Mouse (Mus musculus): Measurements from ENCODE around the gene Myoz1. TPM values are rescaled to one million over a fixed set of nuclear protein-coding genes. Genes with fewer than 3 reads are reported as not detected.
"Not testable (repeated sequence)": the region's sequence is repeated elsewhere in the genome, so short reads cannot be mapped to it uniquely, and the experiment has no call there.

Gene Myoz1
- polyA plus RNA-seq, 1 experiment from 2014 or later = not detected

DNA sequence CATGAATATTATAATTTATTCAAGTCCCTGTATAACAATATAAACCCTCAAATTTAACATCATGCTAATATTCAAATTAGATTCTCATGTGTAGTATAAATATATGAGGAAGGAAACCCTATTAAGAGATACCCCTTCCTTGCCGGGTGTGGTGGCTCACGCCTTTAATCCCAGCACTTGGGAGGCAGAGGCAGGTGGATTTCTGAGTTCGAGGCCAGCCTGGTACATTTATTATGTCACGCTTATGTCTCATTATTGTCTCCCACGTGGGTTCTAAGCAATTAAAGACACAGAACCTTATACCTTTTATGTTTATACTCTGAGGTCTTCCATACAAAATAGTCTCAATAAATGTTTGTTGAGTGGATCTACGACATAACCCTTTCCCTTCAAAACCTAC, 17.6 kb downstream of the Myoz1 start:
- ATAC-seq (ENCODE audit: low FRiP score) (no peak), DNase-seq (ENCODE audit: low spot score) (no peak)
- H3K4me1 ChIP-seq (replicated peaks; ENCODE audit: control insufficient read depth, insufficient read depth, low read length) = no peaks in the 10 kb centered on the region
- H3K36me3 ChIP-seq (ENCODE audit: control insufficient read depth, insufficient read depth, low read length) = no peaks in the 10 kb centered on the region
- H3K4me3 ChIP-seq (ENCODE audit: low read depth, low read length) = no peak overlapping the region
- WGBS = 94% methylated on average over 6 of the region's 6 CpGs
- H3K4me2 ChIP-seq (replicated peaks; ENCODE audit: low read depth, low read length) = no peak overlapping the region
- H3K27me3 ChIP-seq (ENCODE audit: control insufficient read depth, insufficient read depth, low read length) = no peaks in the 10 kb centered on the region
- H3K27ac ChIP-seq (ENCODE audit: low read depth, low read length) = no peak overlapping the region
- H3K9ac ChIP-seq (ENCODE audit: low read depth, low read length) = no peak overlapping the region
- no peaks in the 10 kb centered on the region for H3K9me3 ChIP-seq (ENCODE audit: control insufficient read depth, low read length)

- 92% methylated on average over 2 of the region's 2 CpGs for WGBS
- ATAC-seq (ENCODE audit: low FRiP score) (no peak), DNase-seq (ENCODE audit: low spot score) (no peak)
- H3K9me3 ChIP-seq (ENCODE audit: control insufficient read depth, low read length) = no peaks in the 10 kb centered on the region
- H3K27me3 ChIP-seq (ENCODE audit: control insufficient read depth, insufficient read depth, low read length) = no peaks in the 10 kb centered on the region
- H3K27ac ChIP-seq (ENCODE audit: low read depth, low read length) = no peak overlapping the region
- no peaks in the 10 kb centered on the region for H3K36me3 ChIP-seq (ENCODE audit: control insufficient read depth, insufficient read depth, low read length)
- H3K4me1 ChIP-seq (replicated peaks; ENCODE audit: control insufficient read depth, insufficient read depth, low read length) = no peaks in the 10 kb centered on the region
- no peak overlapping the region for H3K4me2 ChIP-seq (replicated peaks; ENCODE audit: low read depth, low read length)
- H3K9ac ChIP-seq (ENCODE audit: low read depth, low read length) = no peak overlapping the region
- no peak overlapping the region for H3K4me3 ChIP-seq (ENCODE audit: low read depth, low read length)
These were observed 18.3 kb downstream of the Myoz1 start for GRCm38 (mm10) chr14:20637818-20638574.

GRCm38 (mm10) chr14:20636968-20637367, 19.4 kb downstream of the Myoz1 start:
- not testable (repeated sequence) for ATAC-seq (ENCODE audit: low FRiP score); H3K27ac ChIP-seq (ENCODE audit: low read depth, low read length); H3K27me3 ChIP-seq (ENCODE audit: control insufficient read depth, insufficient read depth, low read length); DNase-seq (ENCODE audit: low spot score); H3K36me3 ChIP-seq (ENCODE audit: control insufficient read depth, insufficient read depth, low read length); H3K4me3 ChIP-seq (ENCODE audit: low read depth, low read length); H3K9ac ChIP-seq (ENCODE audit: low read depth, low read length); H3K4me2 ChIP-seq (replicated peaks; ENCODE audit: low read depth, low read length); H3K4me1 ChIP-seq (replicated peaks; ENCODE audit: control insufficient read depth, insufficient read depth, low read length); H3K9me3 ChIP-seq (ENCODE audit: control insufficient read depth, low read length)
- WGBS = 92% methylated on average over 3 of the region's 3 CpGs

DNA sequence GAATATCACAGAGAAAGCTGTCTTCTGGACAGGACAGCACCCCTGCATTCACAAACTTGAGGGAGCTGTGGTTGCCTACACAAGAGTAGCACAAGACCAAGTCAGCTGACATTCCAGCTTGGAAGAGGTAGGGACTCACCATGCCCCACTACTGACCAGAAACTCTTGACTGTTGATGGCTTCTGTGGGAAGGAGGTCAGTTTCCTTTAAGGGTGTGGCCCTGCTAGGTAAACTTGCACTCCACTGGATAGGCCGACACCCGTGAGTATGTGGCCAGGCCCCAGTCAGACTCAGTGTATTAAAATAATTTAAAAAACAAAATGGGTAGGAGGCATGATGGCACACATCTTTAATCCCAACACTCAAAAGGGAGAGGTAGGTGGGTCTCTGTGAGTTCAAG, 20.8 kb downstream of the Myoz1 start:
- H3K27me3 ChIP-seq (ENCODE audit: control insufficient read depth, insufficient read depth, low read length) = no peaks in the 10 kb centered on the region
- H3K4me2 ChIP-seq (replicated peaks; ENCODE audit: low read depth, low read length) = no peak overlapping the region
- no peak overlapping the region for H3K4me3 ChIP-seq (ENCODE audit: low read depth, low read length)
- H3K9ac ChIP-seq (ENCODE audit: low read depth, low read length) = no peak overlapping the region
- no peak overlapping the region for H3K27ac ChIP-seq (ENCODE audit: low read depth, low read length)
- no peaks in the 10 kb centered on the region for H3K36me3 ChIP-seq (ENCODE audit: control insufficient read depth, insufficient read depth, low read length)
- DNase-seq (ENCODE audit: low spot score) = no peak
- 85% methylated on average over 2 of the region's 2 CpGs for WGBS
- no peaks in the 10 kb centered on the region for H3K9me3 ChIP-seq (ENCODE audit: control insufficient read depth, low read length)
- no peak for ATAC-seq (ENCODE audit: low FRiP score)
- no peaks in the 10 kb centered on the region for H3K4me1 ChIP-seq (replicated peaks; ENCODE audit: control insufficient read depth, insufficient read depth, low read length)

- WGBS = 83% methylated on average over 4 of the region's 4 CpGs
- Histone ChIP-seq H3K4me3 (ENCODE audit: low read depth, low read length) (no peak overlapping the region), H3K9me3 (ENCODE audit: control insufficient read depth, low read length) (no peaks in the 10 kb centered on the region), H3K9ac (ENCODE audit: low read depth, low read length) (no peak overlapping the region), H3K36me3 (ENCODE audit: control insufficient read depth, insufficient read depth, low read length) (no peaks in the 10 kb centered on the region), H3K27ac (ENCODE audit: low read depth, low read length) (no peak overlapping the region), H3K27me3 (ENCODE audit: control insufficient read depth, insufficient read depth, low read length) (no peaks in the 10 kb centered on the region), H3K4me1 (replicated peaks; ENCODE audit: control insufficient read depth, insufficient read depth, low read length) (no peaks in the 10 kb centered on the region), H3K4me2 (replicated peaks; ENCODE audit: low read depth, low read length) (no peak overlapping the region)
- no peak for DNase-seq (ENCODE audit: low spot score)
- no peak for ATAC-seq (ENCODE audit: low FRiP score)
These were observed 25.1 kb downstream of the Myoz1 start for GRCm38 (mm10) chr14:20631253-20631652.

DNA sequence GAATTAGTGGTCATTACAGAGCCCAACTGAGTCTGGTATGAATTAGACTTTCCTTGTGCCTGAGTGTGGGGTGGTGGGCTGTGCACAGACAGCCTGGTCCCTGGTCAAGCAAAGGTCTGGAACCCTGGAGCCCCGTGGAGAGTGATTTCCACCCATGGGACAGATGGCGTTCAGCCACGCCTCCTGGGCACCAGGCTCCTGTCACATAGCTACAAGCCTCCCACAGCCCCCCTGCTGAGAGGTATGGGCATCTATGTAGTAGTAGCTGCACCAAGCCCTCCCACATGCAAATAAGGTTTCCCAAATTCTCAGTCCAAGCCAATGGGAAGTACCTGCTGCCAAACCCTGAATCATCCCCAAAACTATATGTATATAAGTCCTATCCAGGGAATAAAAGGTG, 29.4 kb downstream of the Myoz1 start:
- WGBS = 56% methylated on average over 3 of the region's 3 CpGs
- Histone ChIP-seq H3K27me3 (ENCODE audit: control insufficient read depth, insufficient read depth, low read length) (no peaks in the 10 kb centered on the region), H3K9ac (ENCODE audit: low read depth, low read length) (no peak overlapping the region), H3K4me2 (replicated peaks; ENCODE audit: low read depth, low read length) (no peak overlapping the region), H3K4me3 (ENCODE audit: low read depth, low read length) (no peak overlapping the region), H3K4me1 (replicated peaks; ENCODE audit: control insufficient read depth, insufficient read depth, low read length) (no peaks in the 10 kb centered on the region), H3K36me3 (ENCODE audit: control insufficient read depth, insufficient read depth, low read length) (no peaks in the 10 kb centered on the region), H3K9me3 (ENCODE audit: control insufficient read depth, low read length) (no peaks in the 10 kb centered on the region), H3K27ac (ENCODE audit: low read depth, low read length) (no peak overlapping the region)
- no peak for DNase-seq (ENCODE audit: low spot score)
- no peak for ATAC-seq (ENCODE audit: low FRiP score)

GRCm38 (mm10) chr14:20626447-20626846, 29.9 kb downstream of the Myoz1 start:
- Histone ChIP-seq H3K9ac (ENCODE audit: low read depth, low read length) (no peak overlapping the region), H3K27ac (ENCODE audit: low read depth, low read length) (no peak overlapping the region), H3K36me3 (ENCODE audit: control insufficient read depth, insufficient read depth, low read length) (no peaks in the 10 kb centered on the region), H3K4me3 (ENCODE audit: low read depth, low read length) (no peak overlapping the region), H3K27me3 (ENCODE audit: control insufficient read depth, insufficient read depth, low read length) (no peaks in the 10 kb centered on the region), H3K9me3 (ENCODE audit: control insufficient read depth, low read length) (no peaks in the 10 kb centered on the region), H3K4me2 (replicated peaks; ENCODE audit: low read depth, low read length) (no peak overlapping the region), H3K4me1 (replicated peaks; ENCODE audit: control insufficient read depth, insufficient read depth, low read length) (no peaks in the 10 kb centered on the region)
- ATAC-seq (ENCODE audit: low FRiP score) (no peak), DNase-seq (ENCODE audit: low spot score) (no peak)
- WGBS = 83% methylated on average over 2 of the region's 2 CpGs

GRCm38 (mm10) chr14:20622907-20623306, 33.4 kb downstream of the Myoz1 start:
- Histone ChIP-seq H3K4me1 (replicated peaks; ENCODE audit: control insufficient read depth, insufficient read depth, low read length) (no peaks in the 10 kb centered on the region), H3K4me3 (ENCODE audit: low read depth, low read length) (no peak overlapping the region), H3K27me3 (ENCODE audit: control insufficient read depth, insufficient read depth, low read length) (no peaks in the 10 kb centered on the region), H3K9ac (ENCODE audit: low read depth, low read length) (no peak overlapping the region), H3K36me3 (ENCODE audit: control insufficient read depth, insufficient read depth, low read length) (no peaks in the 10 kb centered on the region), H3K9me3 (ENCODE audit: control insufficient read depth, low read length) (no peaks in the 10 kb centered on the region), H3K4me2 (replicated peaks; ENCODE audit: low read depth, low read length) (no peak overlapping the region), H3K27ac (ENCODE audit: low read depth, low read length) (no peak overlapping the region)
- ATAC-seq (ENCODE audit: low FRiP score) = no peak
- WGBS = 93% methylated on average over 3 of the region's 3 CpGs
- no peak for DNase-seq (ENCODE audit: low spot score)

GRCm38 (mm10) chr14:20622412-20622811, 33.9 kb downstream of the Myoz1 start:
- no peak for DNase-seq (ENCODE audit: low spot score)
- Histone ChIP-seq H3K27me3 (ENCODE audit: control insufficient read depth, insufficient read depth, low read length) (no peaks in the 10 kb centered on the region), H3K4me1 (replicated peaks; ENCODE audit: control insufficient read depth, insufficient read depth, low read length) (no peaks in the 10 kb centered on the region), H3K9ac (ENCODE audit: low read depth, low read length) (no peak overlapping the region), H3K4me2 (replicated peaks; ENCODE audit: low read depth, low read length) (no peak overlapping the region), H3K9me3 (ENCODE audit: control insufficient read depth, low read length) (no peaks in the 10 kb centered on the region), H3K36me3 (ENCODE audit: control insufficient read depth, insufficient read depth, low read length) (no peaks in the 10 kb centered on the region), H3K4me3 (ENCODE audit: low read depth, low read length) (no peak overlapping the region), H3K27ac (ENCODE audit: low read depth, low read length) (no peak overlapping the region)
- WGBS = 93% methylated on average over 2 of the region's 2 CpGs
- ATAC-seq (ENCODE audit: low FRiP score) = no peak
